Mouse (Mus musculus): ENCODE results near the gene Dnajb13. TPM values are rescaled to one million over a fixed set of nuclear protein-coding genes. Genes with fewer than 3 reads are reported as not detected.

The Dnajb13 gene
- polyA plus RNA-seq, 1 experiment from 2014 or later: 7.1 TPM

- no peak for ATAC-seq (ENCODE audit: low FRiP score, low read depth)
- no peaks in the 10 kb centered on the region for H3K36me3 ChIP-seq
- H3K27me3 ChIP-seq: no peaks in the 10 kb centered on the region
- H3K9me3 ChIP-seq: no peaks in the 10 kb centered on the region
- H3K27ac ChIP-seq (replicated peaks): no peak overlapping the region
- H3K4me2 ChIP-seq: no peak overlapping the region
- H3K9ac ChIP-seq: no peak overlapping the region
- H3K4me1 ChIP-seq (replicated peaks): no peaks in the 10 kb centered on the region
- WGBS: 66% methylated on average over 15 of the region's 15 CpGs
- H3K4me3 ChIP-seq: no peak overlapping the region
These were observed 35.0 kb downstream of the Dnajb13 start for GRCm38 (mm10) chr7:100479823-100480164.

GRCm38 (mm10) chr7:100479100-100479822, 35.5 kb downstream of the Dnajb13 start:
- WGBS: 74% methylated on average over 20 of the region's 20 CpGs
- H3K27ac ChIP-seq (replicated peaks): no peak overlapping the region
- no peak for ATAC-seq (ENCODE audit: low FRiP score, low read depth)

DNA sequence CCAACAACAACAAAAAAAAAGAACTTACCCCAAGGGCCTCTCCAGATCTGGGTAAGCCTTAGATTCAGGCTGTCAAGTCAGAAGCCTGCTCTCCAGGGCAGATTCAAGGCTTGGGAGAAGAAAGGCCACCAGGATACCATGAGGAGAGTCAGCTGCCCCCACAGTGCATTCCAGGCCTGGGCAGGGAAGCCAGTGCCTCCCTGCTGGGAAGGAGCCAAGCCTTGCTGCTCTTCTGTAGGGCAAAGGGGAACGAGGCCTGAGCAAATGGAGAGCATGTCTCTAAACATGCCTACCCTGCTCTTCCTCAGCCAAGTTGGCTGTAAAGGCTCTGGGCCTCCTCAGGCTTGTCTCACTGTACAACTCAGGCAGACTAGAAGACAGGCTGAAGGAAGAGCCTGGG, 40.1 kb downstream of the Dnajb13 start:
- ATAC-seq (ENCODE audit: low FRiP score, low read depth): no peak
- Histone ChIP-seq H3K4me1 (replicated peaks) (no peaks in the 10 kb centered on the region), H3K4me3 (no peak overlapping the region), H3K36me3 (0 out of 2 replicates have a peak, but pooled peaks cover under 1% of the 10 kb centered on the region), H3K4me2 (no peak overlapping the region), H3K9me3 (no peaks in the 10 kb centered on the region), H3K27me3 (no peaks in the 10 kb centered on the region), H3K27ac (replicated peaks) (no peak overlapping the region), H3K9ac (no peak overlapping the region)
- 56% methylated on average over 1 of the region's 1 CpGs for WGBS

More at GRCm38 (mm10) chr7:100479100-100479822, 35.5 kb downstream of the Dnajb13 start:
- no peak overlapping the region for H3K9ac ChIP-seq
- no peak overlapping the region for H3K4me2 ChIP-seq
- no peaks in the 10 kb centered on the region for H3K36me3 ChIP-seq
- H3K27me3 ChIP-seq: no peaks in the 10 kb centered on the region
- no peak overlapping the region for H3K4me3 ChIP-seq
- no peaks in the 10 kb centered on the region for H3K4me1 ChIP-seq (replicated peaks)
- no peaks in the 10 kb centered on the region for H3K9me3 ChIP-seq

GRCm38 (mm10) chr7:100473846-100474454, 40.8 kb downstream of the Dnajb13 start:
- 0 out of 2 replicates have a peak, but pooled peaks cover 5% of the 10 kb centered on the region for H3K36me3 ChIP-seq
- H3K4me3 ChIP-seq: no peak overlapping the region
- no peaks in the 10 kb centered on the region for H3K4me1 ChIP-seq (replicated peaks)
- WGBS: 92% methylated on average over 9 of the region's 9 CpGs
- H3K27ac ChIP-seq (replicated peaks): no peak overlapping the region
- no peak overlapping the region for H3K9ac ChIP-seq
- no peaks in the 10 kb centered on the region for H3K27me3 ChIP-seq
- no peak overlapping the region for H3K4me2 ChIP-seq
- no peak for ATAC-seq (ENCODE audit: low FRiP score, low read depth)
- H3K9me3 ChIP-seq: no peaks in the 10 kb centered on the region

DNA sequence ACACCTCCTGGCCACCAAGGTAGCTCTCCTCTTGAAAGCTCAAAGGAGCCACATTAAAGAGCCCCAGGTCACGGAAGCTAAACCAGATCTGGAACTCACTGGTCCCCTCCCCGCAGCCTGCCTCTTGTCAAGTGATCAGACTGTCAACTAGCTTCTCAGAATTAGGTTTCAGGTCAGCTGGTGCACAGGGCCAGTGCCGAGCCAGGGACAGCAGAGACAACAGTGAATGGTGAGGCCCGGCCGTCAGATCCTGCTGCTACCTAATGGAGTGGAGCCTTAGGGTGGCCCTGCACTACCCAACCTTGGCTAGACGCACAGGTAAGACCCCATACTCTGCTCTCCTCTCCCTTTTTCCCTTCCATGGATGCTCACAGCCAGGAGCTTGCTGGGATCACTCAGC, 42.0 kb downstream of the Dnajb13 start, which contains the start of gene Ucp3:
Ucp3 (plus strand) TSS at position 214 of the 400 bp plus-strand sequence.
- Histone ChIP-seq H3K4me2 (no peak within 1 kb of the TSS), H3K4me3 (no peak within 1 kb of the TSS), H3K4me1 (replicated peaks) (no peaks in the 10 kb centered on the region), H3K27me3 (no peaks in the 10 kb centered on the region), H3K9ac (no peak within 1 kb of the TSS), H3K9me3 (no peaks in the 10 kb centered on the region), H3K36me3 (peaks cover 5% of the 10 kb centered on the region; the same call in 1 of the 2 replicates), H3K27ac (replicated peaks) (no peak within 1 kb of the TSS)
- 93% methylated on average over 6 of the region's 6 CpGs for WGBS
- ATAC-seq (ENCODE audit: low FRiP score, low read depth): no peak

GRCm38 (mm10) chr7:100471407-100471797, 43.4 kb downstream of the Dnajb13 start:
- 87% methylated on average over 1 of the region's 1 CpGs for WGBS
- Histone ChIP-seq H3K4me1 (replicated peaks) (no peaks in the 10 kb centered on the region), H3K4me2 (no peak overlapping the region), H3K9ac (no peak overlapping the region), H3K4me3 (no peak overlapping the region), H3K27me3 (no peaks in the 10 kb centered on the region), H3K27ac (replicated peaks) (no peak overlapping the region), H3K36me3 (peaks cover 5% of the 10 kb centered on the region; the same call in 1 of the 2 replicates), H3K9me3 (no peaks in the 10 kb centered on the region)
- ATAC-seq (ENCODE audit: low FRiP score, low read depth): no peak

- Histone ChIP-seq H3K9ac (no peak overlapping the region), H3K4me1 (replicated peaks) (no peaks in the 10 kb centered on the region), H3K4me2 (no peak overlapping the region), H3K9me3 (no peaks in the 10 kb centered on the region), H3K4me3 (no peak overlapping the region), H3K27ac (replicated peaks) (no peak overlapping the region), H3K27me3 (no peaks in the 10 kb centered on the region), H3K36me3 (peaks cover 5% of the 10 kb centered on the region; the same call in 1 of the 2 replicates)
- no peak for ATAC-seq (ENCODE audit: low FRiP score, low read depth)
- WGBS: 94% methylated on average over 11 of the region's 11 CpGs
These were observed 43.9 kb downstream of the Dnajb13 start for GRCm38 (mm10) chr7:100470796-100471406.

GRCm38 (mm10) chr7:100469502-100469901, 45.3 kb downstream of the Dnajb13 start:
- 91% methylated on average over 1 of the region's 1 CpGs for WGBS
- no peak for ATAC-seq (ENCODE audit: low FRiP score, low read depth)

DNA sequence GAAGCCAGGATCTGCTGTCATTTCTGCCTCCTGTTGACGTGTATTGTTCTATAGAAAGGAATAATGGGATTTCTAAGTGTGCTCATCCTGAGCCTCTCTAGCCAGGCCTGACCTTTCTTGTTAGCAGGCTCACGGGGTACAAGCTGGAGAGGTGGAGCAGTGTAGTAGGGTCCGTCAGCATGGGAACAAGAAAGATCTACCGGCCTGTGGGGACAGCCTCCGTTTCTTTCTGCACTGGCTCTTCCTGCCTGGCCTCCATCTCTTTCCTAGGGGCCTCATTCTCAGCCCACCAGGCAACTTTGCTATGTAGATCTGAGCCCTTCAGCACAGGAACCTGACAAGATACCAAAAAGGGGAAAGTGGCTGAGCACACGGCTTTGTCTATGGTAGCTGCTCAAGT, 46.0 kb downstream of the Dnajb13 start:
- WGBS: 92% methylated on average over 6 of the region's 6 CpGs
- Histone ChIP-seq H3K27me3 (no peaks in the 10 kb centered on the region), H3K9me3 (no peaks in the 10 kb centered on the region)

More at GRCm38 (mm10) chr7:100469502-100469901, 45.3 kb downstream of the Dnajb13 start:
- H3K9ac ChIP-seq: no peak overlapping the region
- H3K27me3 ChIP-seq: no peaks in the 10 kb centered on the region
- H3K4me1 ChIP-seq (replicated peaks): 0 out of 2 replicates have a peak, but pooled peaks cover 7% of the 10 kb centered on the region
- no peak overlapping the region for H3K27ac ChIP-seq (replicated peaks)
- H3K9me3 ChIP-seq: no peaks in the 10 kb centered on the region
- peaks cover 5% of the 10 kb centered on the region; the same call in 1 of the 2 replicates for H3K36me3 ChIP-seq
- H3K4me2 ChIP-seq: no peak overlapping the region
- H3K4me3 ChIP-seq: no peak overlapping the region

GRCm38 (mm10) chr7:100466781-100467510, 47.8 kb downstream of the Dnajb13 start:
- 93% methylated on average over 11 of the region's 11 CpGs for WGBS
- peak; percentile 42; the same call in 1 of the 2 replicates for ATAC-seq (ENCODE audit: low FRiP score, low read depth)
- Histone ChIP-seq H3K27ac (replicated peaks) (no peak overlapping the region), H3K4me3 (no peak overlapping the region), H3K27me3 (no peaks in the 10 kb centered on the region), H3K36me3 (peaks cover 5% of the 10 kb centered on the region; the same call in 1 of the 2 replicates), H3K4me2 (no peak overlapping the region), H3K9me3 (no peaks in the 10 kb centered on the region), H3K9ac (no peak overlapping the region), H3K4me1 (replicated peaks) (0 out of 2 replicates have a peak, but pooled peaks cover 7% of the 10 kb centered on the region)

More for the DNA sequence above, 46.0 kb downstream of the Dnajb13 start:
- Histone ChIP-seq H3K4me1 (replicated peaks) (0 out of 2 replicates have a peak, but pooled peaks cover 7% of the 10 kb centered on the region), H3K36me3 (peaks cover 5% of the 10 kb centered on the region; the same call in 1 of the 2 replicates), H3K4me3 (no peak overlapping the region), H3K9ac (no peak overlapping the region), H3K27ac (replicated peaks) (no peak overlapping the region), H3K4me2 (no peak overlapping the region)
- no peak for ATAC-seq (ENCODE audit: low FRiP score, low read depth)

DNA sequence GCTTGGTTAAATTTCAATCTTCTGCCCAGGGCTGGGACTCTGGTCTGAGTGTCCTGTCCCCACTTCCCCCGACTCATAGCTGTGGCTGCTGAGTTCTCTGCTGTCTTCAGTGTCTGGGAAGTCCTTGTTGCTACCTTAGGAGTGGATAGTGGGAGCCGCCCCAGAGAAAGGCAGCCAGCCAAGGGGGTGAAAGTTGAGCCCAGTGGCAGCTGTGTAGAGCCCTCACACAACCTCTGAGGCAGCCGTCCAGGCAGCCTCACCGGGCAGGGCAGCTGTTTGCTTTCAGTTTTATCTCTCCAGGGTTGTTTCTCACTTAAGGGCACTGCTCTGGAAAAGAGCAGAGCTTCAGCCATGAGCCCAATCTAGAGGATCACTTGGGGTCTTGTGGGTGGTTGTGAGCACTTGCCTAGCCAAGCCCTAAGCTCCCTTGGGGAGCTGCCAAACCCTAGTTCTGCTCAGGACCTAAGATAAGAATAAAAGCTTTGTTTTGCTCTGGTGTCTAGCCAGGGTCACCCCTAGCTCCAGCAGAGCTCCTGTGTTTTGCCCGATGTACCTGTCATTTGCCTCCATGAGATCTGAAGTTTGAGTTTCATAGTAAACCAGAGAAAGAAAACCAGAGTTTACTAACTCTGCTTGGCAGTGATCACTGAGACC, 49.0 kb downstream of the Dnajb13 start:
- 71% methylated on average over 5 of the region's 5 CpGs for WGBS

More for the DNA sequence above, 49.0 kb downstream of the Dnajb13 start:
- peaks cover 5% of the 10 kb centered on the region; the same call in 1 of the 2 replicates for H3K36me3 ChIP-seq
- H3K4me2 ChIP-seq: no peak overlapping the region
- 0 out of 2 replicates have a peak, but pooled peaks cover 7% of the 10 kb centered on the region for H3K4me1 ChIP-seq (replicated peaks)
- H3K9me3 ChIP-seq: no peaks in the 10 kb centered on the region
- no peaks in the 10 kb centered on the region for H3K27me3 ChIP-seq
- H3K9ac ChIP-seq: no peak overlapping the region
- no peak overlapping the region for H3K4me3 ChIP-seq
- ATAC-seq (ENCODE audit: low FRiP score, low read depth): peak; percentile 59; the same call in 1 of the 2 replicates
- H3K27ac ChIP-seq (replicated peaks): no peak overlapping the region; the same call in 1 of the 2 replicates

Measured in hindbrain, embryonic 15.5 days (tissue).